Mouse (Mus musculus) kidney, embryonic 15.5 days (tissue): Measurements from ENCODE around the gene Camk2n2. TPM values are rescaled to one million over a fixed set of nuclear protein-coding genes. Genes with fewer than 3 reads are reported as not detected.

Experiments
- ATAC-seq: fragments of 200-750 bp; cut with Nextera tagmentation; replicated peaks from 2 replicates; pipeline ENCODE4 v1.8.0; 2017; ENCODE audit warnings: moderate TSS enrichment; ENCODE audit not compliant: low FRiP score
- H3K27ac ChIP-seq: fragments of 300-500 bp; sonication (generic); 2 replicates; pipeline ENCODE4 v1.5.1; 2015; ENCODE audit warnings: mild to moderate bottlenecking, inconsistent platforms
- H3K27me3 ChIP-seq: fragments of 300-500 bp; sonication (generic); 2 replicates; pipeline ENCODE4 v1.6.1; 2015; ENCODE audit warnings: inconsistent platforms
- H3K36me3 ChIP-seq: fragments of 300-500 bp; sonication (generic); 2 replicates; pipeline ENCODE4 v1.6.1; 2015; ENCODE audit warnings: inconsistent platforms
- H3K4me1 ChIP-seq: fragments of 300-500 bp; sonication (generic); 2 replicates; pipeline ENCODE4 v1.6.1; 2015; ENCODE audit warnings: inconsistent platforms
- H3K4me2 ChIP-seq: fragments of 300-500 bp; sonication (generic); 2 replicates; pipeline ENCODE4 v1.6.1; 2015; ENCODE audit warnings: moderate library complexity, mild to moderate bottlenecking, inconsistent platforms
- H3K4me3 ChIP-seq: fragments of 300-500 bp; sonication (generic); replicated peaks from 2 replicates; pipeline ENCODE4 v1.5.1; 2015; ENCODE audit warnings: mild to moderate bottlenecking, inconsistent platforms
- H3K9ac ChIP-seq: fragments of 300-500 bp; sonication (generic); 2 replicates; pipeline ENCODE4 v1.6.1; 2015; ENCODE audit warnings: mild to moderate bottlenecking, inconsistent platforms
- H3K9me3 ChIP-seq: fragments of 300-500 bp; sonication (generic); replicated peaks from 2 replicates; pipeline ENCODE4 v1.6.1; 2016; ENCODE audit warnings: inconsistent platforms
- WGBS: fragments of 180-500 bp; shearing (Covaris S2); methylation state at CpG from one replicate; pipeline ENCODE4 v1.1.7; 2015; ENCODE audit warnings: mixed read lengths; 5-methylcytosine and 5-hydroxymethylcytosine counted together
- polyA plus RNA-seq: library from polyadenylated mRNA; unstranded; fragments of >200 nt; fragmentation: Nextera tagmentation; extraction: Ambion mirVana; gene quantifications from 2 replicates; pipeline ENCODE4 v1.2.1, GENCODE M21; 2015

The Camk2n2 gene
- polyA plus RNA-seq, 1 experiment from 2014 or later: 1.5 TPM

- Histone ChIP-seq H3K4me3 (peak within 1 kb of the TSS; percentile 56), H3K4me2 (peak within 1 kb of the TSS; percentile 89), H3K27ac (no peak within 1 kb of the TSS), H3K36me3 (no peaks in the 10 kb centered on the region), H3K9ac (peak within 1 kb of the TSS; percentile 57), H3K27me3 (peaks cover 28% of the 10 kb centered on the region), H3K4me1 (peaks cover 13% of the 10 kb centered on the region), H3K9me3 (no peaks in the 10 kb centered on the region)
- 7% methylated on average over 52 of the region's 54 CpGs for WGBS
- ATAC-seq: peak; percentile 76
Observed at GRCm38 (mm10) chr16:20629731-20630634, 8.9 kb upstream of the Camk2n2 start, which contains the start of gene Ece2. Gene Ece2 (plus strand): TSS chr16:20629828.

- Histone ChIP-seq H3K4me3 (no peak overlapping the region), H3K4me2 (peak overlapping the region; percentile 89), H3K27ac (no peak overlapping the region), H3K9ac (no peak overlapping the region), H3K36me3 (no peaks in the 10 kb centered on the region), H3K27me3 (peaks cover 31% of the 10 kb centered on the region), H3K4me1 (peaks cover 13% of the 10 kb centered on the region), H3K9me3 (no peaks in the 10 kb centered on the region)
- 54% methylated on average over 11 of the region's 11 CpGs for WGBS
- no peak for ATAC-seq
Observed at GRCm38 (mm10) chr16:20628871-20629391, 7.8 kb upstream of the Camk2n2 start.

GRCm38 (mm10) chr16:20623211-20623610, 2.1 kb upstream of the Camk2n2 start:
- no peak for ATAC-seq
- Histone ChIP-seq H3K4me2 (no peak overlapping the region), H3K4me3 (no peak overlapping the region), H3K9me3 (no peaks in the 10 kb centered on the region), H3K9ac (no peak overlapping the region), H3K27me3 (peaks cover 47% of the 10 kb centered on the region), H3K4me1 (peaks cover 32% of the 10 kb centered on the region), H3K36me3 (peaks cover 8% of the 10 kb centered on the region; the same call in 1 of the 2 replicates), H3K27ac (no peak overlapping the region)
- WGBS: 66% methylated on average over 2 of the region's 2 CpGs

- Histone ChIP-seq H3K27ac (peak overlapping the region; percentile 56), H3K4me1 (peaks cover 32% of the 10 kb centered on the region), H3K4me2 (peak overlapping the region; percentile 98), H3K36me3 (peaks cover 8% of the 10 kb centered on the region; the same call in 1 of the 2 replicates), H3K9ac (peak overlapping the region; percentile 63), H3K27me3 (peaks cover 44% of the 10 kb centered on the region), H3K4me3 (peak overlapping the region; percentile 71), H3K9me3 (no peaks in the 10 kb centered on the region)
- ATAC-seq: peak; percentile 20
- under 1% methylated on average over 34 of the region's 37 CpGs for WGBS
Observed at GRCm38 (mm10) chr16:20621991-20622685, 1.1 kb upstream of the Camk2n2 start.

- H3K4me2 ChIP-seq: peak overlapping the region; percentile 98
- WGBS: under 1% methylated on average over 32 of the region's 32 CpGs
Observed at GRCm38 (mm10) chr16:20620751-20621190, 316 bp downstream of the Camk2n2 start.

GRCm38 (mm10) chr16:20620399-20620735, 720 bp downstream of the Camk2n2 start:
- no peak overlapping the region for H3K27ac ChIP-seq
- peak overlapping the region; percentile 98 for H3K4me2 ChIP-seq
- no peak overlapping the region for H3K9ac ChIP-seq
- 0% methylated on average over 9 of the region's 9 CpGs for WGBS
- peaks cover 32% of the 10 kb centered on the region for H3K4me1 ChIP-seq
- no peaks in the 10 kb centered on the region for H3K9me3 ChIP-seq
- peaks cover 8% of the 10 kb centered on the region; the same call in 1 of the 2 replicates for H3K36me3 ChIP-seq
- H3K4me3 ChIP-seq: peak overlapping the region; percentile 71
- ATAC-seq: no peak; the same call in 1 of the 2 replicates
- H3K27me3 ChIP-seq: peaks cover 39% of the 10 kb centered on the region

More at GRCm38 (mm10) chr16:20620751-20621190, 316 bp downstream of the Camk2n2 start:
- peaks cover 8% of the 10 kb centered on the region; the same call in 1 of the 2 replicates for H3K36me3 ChIP-seq
- H3K9me3 ChIP-seq: no peaks in the 10 kb centered on the region
- H3K4me1 ChIP-seq: peaks cover 32% of the 10 kb centered on the region
- peak overlapping the region; percentile 63 for H3K9ac ChIP-seq
- ATAC-seq: peak; percentile 26
- peaks cover 39% of the 10 kb centered on the region for H3K27me3 ChIP-seq
- peak overlapping the region; percentile 71 for H3K4me3 ChIP-seq
- H3K27ac ChIP-seq: no peak overlapping the region

GRCm38 (mm10) chr16:20619541-20620398, 1.3 kb downstream of the Camk2n2 start:
- Histone ChIP-seq H3K27me3 (peaks cover 39% of the 10 kb centered on the region), H3K36me3 (peaks cover 8% of the 10 kb centered on the region; the same call in 1 of the 2 replicates), H3K27ac (no peak overlapping the region), H3K4me2 (peak overlapping the region; percentile 98), H3K4me3 (peak overlapping the region; percentile 71), H3K4me1 (peaks cover 32% of the 10 kb centered on the region), H3K9me3 (no peaks in the 10 kb centered on the region), H3K9ac (no peak overlapping the region)
- 2% methylated on average over 80 of the region's 83 CpGs for WGBS
- peak; percentile 52 for ATAC-seq

- 1% methylated on average over 41 of the region's 41 CpGs for WGBS
- peak; percentile 98 for ATAC-seq
- Histone ChIP-seq H3K4me3 (peak within 1 kb of the TSS; percentile 76), H3K4me2 (peak within 1 kb of the TSS; percentile 89), H3K9ac (peak within 1 kb of the TSS; percentile 76), H3K4me1 (peaks cover 28% of the 10 kb centered on the region), H3K9me3 (no peaks in the 10 kb centered on the region), H3K27ac (peak within 1 kb of the TSS; percentile 90), H3K36me3 (peaks cover 14% of the 10 kb centered on the region), H3K27me3 (no peaks in the 10 kb centered on the region)
Observed at GRCm38 (mm10) chr16:20611357-20612227, 9.5 kb downstream of the Camk2n2 start, which contains the start of the genes Eef1akmt4, Gm49333 and Alg3. Gene Eef1akmt4 (plus strand): TSS chr16:20611593. Gene Gm49333 (plus strand): TSS chr16:20611610. Gene Alg3 (minus strand): TSS chr16:20611735.

GRCm38 (mm10) chr16:20610501-20611356, 10.4 kb downstream of the Camk2n2 start:
- peak overlapping the region; percentile 90 for H3K27ac ChIP-seq
- H3K4me3 ChIP-seq: peak overlapping the region; percentile 76
- H3K27me3 ChIP-seq: no peaks in the 10 kb centered on the region
- WGBS: under 1% methylated on average over 28 of the region's 28 CpGs
- peaks cover 28% of the 10 kb centered on the region for H3K4me1 ChIP-seq
- H3K9ac ChIP-seq: peak overlapping the region; percentile 76
- peak overlapping the region; percentile 89 for H3K4me2 ChIP-seq
- ATAC-seq: peak; percentile 77
- H3K36me3 ChIP-seq: peaks cover 22% of the 10 kb centered on the region
- H3K9me3 ChIP-seq: no peaks in the 10 kb centered on the region

- H3K4me1 ChIP-seq: peaks cover 9% of the 10 kb centered on the region
- ATAC-seq: no peak
- no peak overlapping the region for H3K27ac ChIP-seq
- H3K36me3 ChIP-seq: peaks cover 39% of the 10 kb centered on the region
- no peak overlapping the region for H3K9ac ChIP-seq
- WGBS: 80% methylated on average over 9 of the region's 9 CpGs
- no peak overlapping the region for H3K4me3 ChIP-seq
- H3K4me2 ChIP-seq: no peak overlapping the region
- H3K27me3 ChIP-seq: no peaks in the 10 kb centered on the region
- no peaks in the 10 kb centered on the region for H3K9me3 ChIP-seq
Observed at GRCm38 (mm10) chr16:20604705-20605104, 16.4 kb downstream of the Camk2n2 start.
